Mouse (Mus musculus): ENCODE results near the gene Krit1. TPM values are rescaled to one million over a fixed set of nuclear protein-coding genes. Genes with fewer than 3 reads are reported as not detected.
A peak's percentile ranks its signal among the peaks of the same experiment; 100 is the strongest.
"Not testable (repeated sequence)": the region's sequence is repeated elsewhere in the genome, so short reads cannot be mapped to it uniquely, and the experiment has no call there.

Gene Krit1
- 68.4 and 71.8 TPM in 2 replicates for polyA plus RNA-seq (2015; fragmentation: Nextera tagmentation; extraction: Ambion mirVana)

- H3K36me3 ChIP-seq, result no peaks in the 10 kb centered on the region; the same call in 1 of the 2 replicates
- H3K27me3 ChIP-seq, result no peaks in the 10 kb centered on the region
- peak within 1 kb of the TSS; percentile 88 for H3K4me3 ChIP-seq
- WGBS, result under 1% methylated on average over 88 of the region's 109 CpGs
- H3K4me1 ChIP-seq (replicated peaks), result peaks cover 24% of the 10 kb centered on the region
- H3K9me3 ChIP-seq, result no peaks in the 10 kb centered on the region
- ATAC-seq (ENCODE audit: low FRiP score), result peak; percentile 97
- peak within 1 kb of the TSS; percentile 95 for H3K27ac ChIP-seq
- peak within 1 kb of the TSS; percentile 90 for H3K9ac ChIP-seq
- H3K4me2 ChIP-seq, result peak within 1 kb of the TSS; percentile 85
Observed at GRCm38 (mm10) chr5:3802433-3803291, at the start of gene Krit1, which contains the start of gene Ankib1. Gene Krit1, plus strand, starts transcription at chr5:3803184. Gene Ankib1, minus strand, starts transcription at chr5:3802925.

- no peak; the same call in 1 of the 2 replicates for ATAC-seq (ENCODE audit: low FRiP score)
- Histone ChIP-seq H3K9ac (no peak overlapping the region), H3K27me3 (no peaks in the 10 kb centered on the region), H3K4me2 (no peak overlapping the region), H3K4me3 (no peak overlapping the region), H3K36me3 (peaks cover 12% of the 10 kb centered on the region), H3K9me3 (no peaks in the 10 kb centered on the region), H3K27ac (peak overlapping the region; percentile 55; the same call in 1 of the 2 replicates), H3K4me1 (replicated peaks) (peaks cover 4% of the 10 kb centered on the region)
- WGBS, result 55% methylated on average over 3 of the region's 3 CpGs
Observed at GRCm38 (mm10) chr5:3771512-3771911, 31.5 kb upstream of the Krit1 start.

- Histone ChIP-seq H3K4me2 (no peak overlapping the region), H3K4me3 (no peak overlapping the region), H3K9ac (no peak overlapping the region), H3K27me3 (no peaks in the 10 kb centered on the region), H3K9me3 (no peaks in the 10 kb centered on the region), H3K27ac (peak overlapping the region; percentile 55; the same call in 1 of the 2 replicates), H3K36me3 (peaks cover 8% of the 10 kb centered on the region), H3K4me1 (replicated peaks) (peaks cover 4% of the 10 kb centered on the region)
- WGBS, result 65% methylated on average over 3 of the region's 3 CpGs
- no peak for ATAC-seq (ENCODE audit: low FRiP score)
Observed at GRCm38 (mm10) chr5:3772017-3772416, 31.0 kb upstream of the Krit1 start.

DNA sequence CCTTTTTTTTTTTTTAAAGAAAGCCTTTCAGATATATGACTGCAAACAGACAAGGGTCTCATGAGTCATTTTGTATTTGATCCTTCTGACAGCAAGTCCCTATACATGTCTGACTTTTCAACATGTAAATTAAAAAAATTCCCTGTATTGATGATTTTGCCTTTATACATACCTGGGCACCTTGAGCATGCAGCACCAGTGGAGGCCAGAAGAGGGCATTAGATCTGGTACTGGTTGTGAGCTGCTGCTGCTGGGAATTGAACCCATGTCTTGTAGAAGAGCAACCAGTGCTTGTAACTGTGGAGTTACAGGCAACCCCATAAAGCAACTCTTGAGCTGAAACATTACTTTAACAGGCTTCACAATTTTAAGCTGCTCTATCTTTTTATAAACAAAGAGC is 20.3 kb upstream of the Krit1 start:
- Histone ChIP-seq H3K27me3 (no peaks in the 10 kb centered on the region), H3K36me3 (no peaks in the 10 kb centered on the region), H3K4me1 (replicated peaks) (no peaks in the 10 kb centered on the region), H3K4me2 (no peak overlapping the region), H3K27ac (no peak overlapping the region), H3K9me3 (no peaks in the 10 kb centered on the region), H3K9ac (no peak overlapping the region), H3K4me3 (no peak overlapping the region)
- no peak for ATAC-seq (ENCODE audit: low FRiP score)

GRCm38 (mm10) chr5:3783947-3784681 is 18.9 kb upstream of the Krit1 start:
- Histone ChIP-seq H3K27ac (no peak overlapping the region), H3K4me2 (no peak overlapping the region)
- WGBS, result 90% methylated on average over 2 of the region's 2 CpGs

GRCm38 (mm10) chr5:3784751-3785496 is 18.1 kb upstream of the Krit1 start:
- 43% methylated on average over 1 of the region's 1 CpGs for WGBS

More at GRCm38 (mm10) chr5:3783947-3784681, 18.9 kb upstream of the Krit1 start:
- no peaks in the 10 kb centered on the region for H3K27me3 ChIP-seq
- H3K36me3 ChIP-seq, result no peaks in the 10 kb centered on the region
- no peak for ATAC-seq (ENCODE audit: low FRiP score)
- no peak overlapping the region for H3K9ac ChIP-seq
- H3K9me3 ChIP-seq, result no peaks in the 10 kb centered on the region
- H3K4me1 ChIP-seq (replicated peaks), result 0 out of 2 replicates have a peak, but pooled peaks cover under 1% of the 10 kb centered on the region
- H3K4me3 ChIP-seq, result no peak overlapping the region

GRCm38 (mm10) chr5:3787548-3787947 is 15.4 kb upstream of the Krit1 start:
- peaks cover 4% of the 10 kb centered on the region; the same call in 1 of the 2 replicates for H3K4me1 ChIP-seq (replicated peaks)
- H3K9ac ChIP-seq, result no peak overlapping the region
- no peak for ATAC-seq (ENCODE audit: low FRiP score)
- no peaks in the 10 kb centered on the region for H3K27me3 ChIP-seq
- no peak overlapping the region for H3K4me2 ChIP-seq
- no peaks in the 10 kb centered on the region for H3K9me3 ChIP-seq
- no peak overlapping the region for H3K27ac ChIP-seq
- 87% methylated on average over 4 of the region's 4 CpGs for WGBS
- H3K4me3 ChIP-seq, result no peak overlapping the region
- H3K36me3 ChIP-seq, result no peaks in the 10 kb centered on the region

More at GRCm38 (mm10) chr5:3784751-3785496, 18.1 kb upstream of the Krit1 start:
- Histone ChIP-seq H3K27me3 (no peaks in the 10 kb centered on the region), H3K36me3 (no peaks in the 10 kb centered on the region), H3K9me3 (no peaks in the 10 kb centered on the region), H3K27ac (no peak overlapping the region), H3K4me2 (no peak overlapping the region), H3K4me3 (no peak overlapping the region), H3K9ac (no peak overlapping the region), H3K4me1 (replicated peaks) (0 out of 2 replicates have a peak, but pooled peaks cover 4% of the 10 kb centered on the region)
- ATAC-seq (ENCODE audit: low FRiP score), result no peak

- Histone ChIP-seq H3K27ac (no peak overlapping the region), H3K4me1 (replicated peaks) (peaks cover 4% of the 10 kb centered on the region; the same call in 1 of the 2 replicates), H3K9me3 (no peaks in the 10 kb centered on the region), H3K36me3 (no peaks in the 10 kb centered on the region), H3K27me3 (no peaks in the 10 kb centered on the region), H3K4me2 (no peak overlapping the region), H3K4me3 (no peak overlapping the region), H3K9ac (no peak overlapping the region)
- ATAC-seq (ENCODE audit: low FRiP score), result no peak
Observed at GRCm38 (mm10) chr5:3791048-3791447, 11.9 kb upstream of the Krit1 start.

DNA sequence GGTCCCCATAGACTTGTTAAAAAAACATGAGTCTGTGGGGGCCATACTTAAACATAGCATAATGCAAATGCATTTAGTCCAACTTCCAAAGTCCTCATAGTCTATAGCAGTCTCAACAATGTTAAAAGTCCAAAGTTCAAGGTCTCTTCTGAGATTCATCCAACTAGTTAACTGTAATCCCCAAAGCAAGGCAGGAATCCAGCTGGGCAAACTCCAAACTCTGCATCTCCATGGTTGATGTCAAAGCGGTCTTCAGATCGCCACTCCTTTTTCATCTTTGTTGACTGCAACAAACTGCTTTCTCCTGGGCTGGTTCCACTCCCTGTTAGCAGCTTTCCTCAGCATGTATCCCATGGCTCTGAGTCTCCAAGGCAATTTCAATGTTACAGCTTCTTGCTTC is 5.9 kb upstream of the Krit1 start:
- not testable (repeated sequence) for H3K36me3 ChIP-seq; H3K27ac ChIP-seq; H3K4me3 ChIP-seq; H3K27me3 ChIP-seq; H3K9me3 ChIP-seq; ATAC-seq (ENCODE audit: low FRiP score); H3K9ac ChIP-seq; H3K4me2 ChIP-seq
- WGBS, result 100% methylated on average over 2 of the region's 2 CpGs
- peaks cover 17% of the 10 kb centered on the region for H3K4me1 ChIP-seq (replicated peaks)

DNA sequence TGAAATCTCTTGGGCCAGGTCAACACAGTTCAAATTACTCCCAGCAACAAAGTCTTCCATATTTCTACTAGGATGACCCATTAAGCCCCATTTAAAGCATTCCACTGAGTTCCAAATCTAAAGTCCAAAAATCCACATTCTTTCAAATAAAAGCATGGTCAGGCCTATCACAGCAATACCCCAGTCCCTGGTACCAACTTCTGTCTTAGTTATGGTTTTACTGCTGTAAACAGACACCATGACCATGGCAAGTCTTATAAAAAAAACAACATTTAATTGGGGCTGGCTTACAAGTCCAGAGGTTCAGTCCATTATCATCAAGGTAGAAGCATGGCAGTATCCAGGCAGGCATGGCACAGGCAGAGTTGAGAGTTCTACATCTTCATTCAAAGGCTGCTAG is 4.3 kb upstream of the Krit1 start:
- H3K4me1 ChIP-seq (replicated peaks), result peaks cover 17% of the 10 kb centered on the region
- not testable (repeated sequence) for H3K4me2 ChIP-seq; H3K9me3 ChIP-seq; H3K36me3 ChIP-seq; H3K9ac ChIP-seq; H3K4me3 ChIP-seq; H3K27ac ChIP-seq; ATAC-seq (ENCODE audit: low FRiP score); H3K27me3 ChIP-seq

- 91% methylated on average over 1 of the region's 1 CpGs for WGBS
Observed at GRCm38 (mm10) chr5:3800041-3800440, 2.9 kb upstream of the Krit1 start.

GRCm38 (mm10) chr5:3800881-3801280 is 2.1 kb upstream of the Krit1 start:
- Histone ChIP-seq H3K4me3 (peak overlapping the region; percentile 12; the same call in 1 of the 2 replicates), H3K9me3 (no peaks in the 10 kb centered on the region), H3K36me3 (no peaks in the 10 kb centered on the region), H3K27ac (no peak overlapping the region), H3K9ac (no peak overlapping the region), H3K4me2 (peak overlapping the region; percentile 51), H3K27me3 (no peaks in the 10 kb centered on the region), H3K4me1 (replicated peaks) (peaks cover 24% of the 10 kb centered on the region)
- WGBS, result 86% methylated on average over 4 of the region's 4 CpGs
- ATAC-seq (ENCODE audit: low FRiP score), result no peak

More at GRCm38 (mm10) chr5:3800041-3800440, 2.9 kb upstream of the Krit1 start:
- no peaks in the 10 kb centered on the region for H3K36me3 ChIP-seq
- H3K27ac ChIP-seq, result no peak overlapping the region
- no peak overlapping the region for H3K9ac ChIP-seq
- no peak overlapping the region for H3K4me3 ChIP-seq
- H3K27me3 ChIP-seq, result no peaks in the 10 kb centered on the region
- no peak for ATAC-seq (ENCODE audit: low FRiP score)
- no peaks in the 10 kb centered on the region for H3K9me3 ChIP-seq
- no peak overlapping the region for H3K4me2 ChIP-seq
- peaks cover 24% of the 10 kb centered on the region for H3K4me1 ChIP-seq (replicated peaks)
